Mouse (Mus musculus): Measurements from ENCODE around the gene Fam13c.

GRCm38 (mm10) chr10:70433334-70433733 is 6.9 kb upstream of the Fam13c start:
- TF ChIP-seq CTCF (IDR thresholded peaks at IDR 0.05; ENCODE audit: low read depth, low read length): no peak
- TF ChIP-seq POLR2A (IDR thresholded peaks at IDR 0.05; ENCODE audit: borderline replicate concordance, low read depth, low read length): no peak
